Comparison of ENCODE assay signal across 13 mouse cellular contexts in genomic region chr15:95536724-95537123, GRCm38 (mm10). TPM values are rescaled to one million over a fixed set of nuclear protein-coding genes. Genes with fewer than 3 reads are reported as not detected.
A peak's percentile ranks its signal among the peaks of the same experiment; 100 is the strongest.
DNase-seq lines count a peak whose midpoint lies in the region; ATAC-seq and TF ChIP-seq lines count a peak whose summit lies in the region.
"Had no signal": no experiment of that assay in that cellular context is flagged by ENCODE, and none has a peak within 500 bp of the region (broad histone marks: within the 10 kb centered on the region; RNA-seq: fewer than 3 reads in every experiment).

No protein-coding gene starts in this region.

- no peak for DNase-seq in forebrain, postnatal 0 days
- DNase-seq in cerebellum, postnatal 36 days, result peak; percentile 71 to 81
- DNase-seq in heart, postnatal 36 days, result no peak
- DNase-seq in adrenal gland, postnatal 4 days (ENCODE audit: low spot score in 2 of 2), result no peak
- DNase-seq: kidney, adult 8-10 months had no signal

- H3K27me3 ChIP-seq in forebrain, embryonic 15.5 days, result no peaks in the 10 kb centered on the region
- no peaks in the 10 kb centered on the region for H3K27me3 ChIP-seq in forebrain, postnatal 0 days (ENCODE audit: insufficient read depth, low read length)
- H3K27me3 ChIP-seq in megakaryocyte, embryonic 14.5 days (replicated peaks), result no peaks in the 10 kb centered on the region

- H3K4me2 ChIP-seq in forebrain, embryonic 15.5 days (replicated peaks), result no peak overlapping the region
- no peak overlapping the region for H3K4me2 ChIP-seq in forebrain, postnatal 0 days (ENCODE audit: low read depth)

- no peak overlapping the region for H3K9ac ChIP-seq in forebrain, embryonic 15.5 days (replicated peaks)
- H3K9ac ChIP-seq in forebrain, postnatal 0 days, result no peak overlapping the region

- no peak overlapping the region for H3K4me3 ChIP-seq in forebrain, embryonic 15.5 days
- no peak overlapping the region for H3K4me3 ChIP-seq in forebrain, postnatal 0 days (ENCODE audit: low read depth, low read length)
- peak overlapping the region; percentile 11 for H3K4me3 ChIP-seq in megakaryocyte, embryonic 14.5 days (replicated peaks)

- H3K9me3 ChIP-seq in forebrain, embryonic 15.5 days, result no peaks in the 10 kb centered on the region
- no peaks in the 10 kb centered on the region for H3K9me3 ChIP-seq in forebrain, postnatal 0 days (ENCODE audit: low read length)
- peaks cover 12% of the 10 kb centered on the region for H3K9me3 ChIP-seq in megakaryocyte, embryonic 14.5 days

- H3K36me3 ChIP-seq in forebrain, embryonic 15.5 days, result no peaks in the 10 kb centered on the region
- H3K36me3 ChIP-seq in forebrain, postnatal 0 days (ENCODE audit: insufficient read depth), result no peaks in the 10 kb centered on the region
- no peaks in the 10 kb centered on the region for H3K36me3 ChIP-seq in megakaryocyte, embryonic 14.5 days (replicated peaks; ENCODE audit: low read length)

- H3K4me1 ChIP-seq in forebrain, embryonic 15.5 days, result peaks cover 17% of the 10 kb centered on the region
- H3K4me1 ChIP-seq in forebrain, postnatal 0 days (ENCODE audit: insufficient read depth), result no peaks in the 10 kb centered on the region
- H3K4me1 ChIP-seq in megakaryocyte, embryonic 14.5 days, result no peaks in the 10 kb centered on the region

- no peak for TF ChIP-seq CTCF in forebrain, postnatal 0 days (IDR thresholded peaks at IDR 0.05; ENCODE audit: low read depth)

- H3K27ac ChIP-seq in forebrain, embryonic 15.5 days (replicated peaks), result peak overlapping the region; percentile 63
- no peak overlapping the region; the same call in 1 of the 2 replicates for H3K27ac ChIP-seq in forebrain, postnatal 0 days (ENCODE audit: low read depth, low read length)

- intact Hi-C loops in heart, postnatal 36 days (cut with DNase I), result no loop called here

- WGBS in forebrain, embryonic 15.5 days, result 39% methylated on average over 4 of the region's 4 CpGs
- WGBS in forebrain, postnatal 0 days, result 42% methylated on average over 4 of the region's 4 CpGs

- ATAC-seq in forebrain, embryonic 15.5 days (replicated peaks), result peak; percentile 71; the same call in 1 of the 2 replicates
- no peak for ATAC-seq in forebrain, postnatal 0 days
- ATAC-seq in megakaryocyte, adult 5-6 weeks (ENCODE audit: poor library complexity, severe bottlenecking), result no peak
- ATAC-seq in cerebellum, adult (ENCODE audit: insufficient number of reproducible peaks, low FRiP score, low TSS enrichment), result peak; percentile 73
- ATAC-seq: lung, postnatal 0 days had no signal

RNA-seq across cellular contexts. Expression of gene Nell2, which starts 8.4 kb away (rescaled TPM):
- 186 and 213 TPM in 2 replicates for polyA plus RNA-seq in forebrain, embryonic 15.5 days (2015; fragmentation: Nextera tagmentation; extraction: Ambion mirVana)
- total RNA-seq in forebrain, postnatal 0 days (2014; rRNA removed), result 303 and 327 TPM in 2 replicates
- polyA plus RNA-seq in forebrain, postnatal 0 days (2015; fragmentation: Nextera tagmentation; extraction: Ambion mirVana), result 237 and 258 TPM in 2 replicates
- polyA plus RNA-seq in megakaryocyte, embryonic 14.5 days (2012; ENCODE audit: insufficient read depth, low replicate concordance), result not detected in 2 replicates
- total RNA-seq in megakaryocyte, adult 5-6 weeks (2015), result not detected in 2 replicates
- not detected in 2 replicates for total RNA-seq in megakaryocyte, adult 5-6 weeks (2017)
- total RNA-seq in heart, postnatal 36 days (2021), result under 1 TPM in 1 of 2 experiments, not detected in 1; 0.08 TPM
- total RNA-seq in adrenal gland, postnatal 4 days (2021), result 1 to 10 TPM; 7.9 to 8.2 TPM
- total RNA-seq: granulocyte monocyte progenitor cell, adult 5-6 weeks; heart, postnatal 25 days; liver, adult 2 months had no signal
- polyA plus RNA-seq: liver, adult 2 months had no signal

Comparison
In these comparisons a context has a peak if more than half of its experiments do, and no peak if none do; other contexts are left out.
1. ATAC-seq: peak in forebrain, embryonic 15.5 days (single experiment) and cerebellum, adult (single experiment); none in forebrain, postnatal 0 days (single experiment) and megakaryocyte, adult 5-6 weeks (single experiment).
2. DNase-seq: peak in cerebellum, postnatal 36 days (2 of 2); none in forebrain, postnatal 0 days (single experiment), heart, postnatal 36 days (0 of 2) and adrenal gland, postnatal 4 days (0 of 2).
3. RNA of gene Nell2, which starts 8.4 kb away (total RNA-seq): 303 to 327 TPM in forebrain, postnatal 0 days; 7.9 to 8.2 TPM in adrenal gland, postnatal 4 days, 0.08 TPM in heart, postnatal 36 days and not detected in megakaryocyte, adult 5-6 weeks; every median in the first group is over 10 times any median in the second.